Mouse (Mus musculus): ENCODE results near the gene Plin1.

DNA sequence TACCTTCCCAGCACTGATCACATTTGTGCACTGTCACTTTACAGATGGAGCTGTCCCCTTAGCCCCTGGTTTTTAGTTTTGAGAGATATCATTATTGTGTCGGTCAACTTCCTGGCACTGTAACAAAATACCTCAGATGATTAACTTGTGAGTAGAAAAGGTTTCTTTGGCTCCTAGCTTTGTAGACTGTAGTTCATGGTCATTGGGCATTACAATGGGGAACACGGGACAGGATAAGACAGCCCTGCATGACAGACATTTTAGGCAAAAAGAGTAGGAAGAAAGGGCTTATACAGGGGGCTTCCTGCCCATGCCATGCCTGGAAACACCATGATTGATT, 49.8 kb upstream of the Plin1 start:
- TF ChIP-seq CTCF (IDR thresholded peaks at IDR 0.05; ENCODE audit: insufficient read depth, low read length) (no peak), POLR2A (IDR thresholded peaks at IDR 0.05; ENCODE audit: borderline replicate concordance, extremely low read depth, low read depth, low read length) (no peak)
